Mouse (Mus musculus) spleen, adult 2 months (tissue): ENCODE measurements around the gene Clec1b.

ENCODE experiments used
- CTCF ChIP-seq: fragments of 200-500 bp; IDR thresholded peaks from 2 replicates; pipeline ENCODE4 v1.5.1; 2011; ENCODE audit warnings: mild to moderate bottlenecking, inconsistent platforms; ENCODE audit not compliant: insufficient read depth, insufficient read length, insufficient replicate concordance; ENCODE audit errors: extremely low read depth
- POLR2A ChIP-seq: fragments of 200-500 bp; IDR thresholded peaks from 2 replicates; pipeline ENCODE4 v1.6.1; 2011; ENCODE audit warnings: low read depth, low read length, inconsistent platforms

GRCm38 (mm10) chr6:129423040-129423733 is 26.1 kb downstream of the Clec1b start:
- TF ChIP-seq CTCF (no peak), POLR2A (no peak)
